Mouse (Mus musculus): ENCODE measurements around the gene Aldh8a1.

The Aldh8a1 gene

GRCm38 (mm10) chr10:21416184-21416583 lies 39.1 kb downstream of the Aldh8a1 start:
- DNase-seq (ENCODE audit: low spot score) = no peak

DNA sequence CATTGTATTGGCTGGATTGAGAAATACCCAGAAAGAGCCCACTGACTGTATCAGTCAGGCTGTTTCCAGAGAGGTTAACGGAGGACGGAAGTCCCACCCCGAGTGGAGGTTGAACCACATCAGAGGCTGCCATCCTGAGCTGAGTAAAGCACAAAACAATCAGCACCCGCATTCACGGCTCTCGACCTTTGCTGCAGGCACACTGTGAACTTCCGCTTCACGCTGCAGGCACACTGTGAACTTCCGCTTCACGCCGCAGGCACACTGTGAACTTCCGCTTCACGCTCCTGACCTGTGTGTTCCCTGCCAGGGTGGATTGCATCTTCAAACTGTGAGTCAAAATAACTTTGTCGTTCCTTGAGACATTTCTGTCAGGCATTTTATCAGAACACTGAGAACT lies 42.1 kb downstream of the Aldh8a1 start:
- peak; percentile 8 for DNase-seq (ENCODE audit: low spot score)

DNA sequence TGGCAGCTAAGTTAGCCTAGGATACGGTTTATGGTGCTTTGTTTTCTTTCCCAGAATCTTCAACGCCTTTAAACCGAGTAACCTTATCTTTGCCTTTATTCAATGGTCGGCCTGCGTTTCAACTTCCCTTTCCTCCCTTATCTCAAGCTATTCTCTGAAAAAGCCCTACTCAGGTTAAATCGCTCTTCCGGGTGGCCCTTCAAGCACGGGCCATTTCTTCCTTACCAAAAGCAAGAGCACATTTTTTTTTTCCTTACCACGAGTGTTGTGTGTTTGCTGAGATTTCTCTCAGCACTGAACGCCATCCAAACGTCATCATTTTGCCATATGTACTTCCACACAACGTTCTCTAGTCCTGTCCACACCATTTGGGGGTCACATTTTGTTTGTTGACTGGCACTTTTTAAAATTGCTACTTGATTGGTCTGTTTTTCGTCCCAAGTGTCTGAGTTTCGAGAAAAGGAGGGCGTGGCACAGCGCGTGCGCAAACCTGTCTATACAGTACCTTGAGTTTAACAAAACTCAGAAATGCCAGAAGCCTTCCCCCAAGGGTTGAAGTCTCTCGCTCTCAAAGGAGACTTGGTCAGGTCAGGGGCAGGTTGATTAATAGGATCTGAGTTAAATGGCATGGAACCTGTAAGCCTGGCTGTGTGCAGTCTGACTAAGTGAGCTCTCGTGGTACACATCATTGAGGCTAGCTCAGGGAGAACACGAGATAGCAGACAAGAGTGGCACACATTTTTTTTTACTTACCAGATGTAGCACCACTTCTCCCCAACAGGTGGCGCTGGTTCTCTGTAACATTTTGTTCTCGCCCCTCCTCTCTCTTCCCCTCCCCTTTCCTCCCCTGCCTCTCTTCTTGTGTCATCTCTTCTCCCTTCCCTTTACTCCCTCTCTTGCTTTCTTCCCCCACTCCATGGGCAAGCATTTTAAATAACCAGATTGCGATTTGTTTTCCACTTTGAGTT lies 43.6 kb downstream of the Aldh8a1 start:
- peak; percentile 42 for DNase-seq (ENCODE audit: low spot score)

DNA sequence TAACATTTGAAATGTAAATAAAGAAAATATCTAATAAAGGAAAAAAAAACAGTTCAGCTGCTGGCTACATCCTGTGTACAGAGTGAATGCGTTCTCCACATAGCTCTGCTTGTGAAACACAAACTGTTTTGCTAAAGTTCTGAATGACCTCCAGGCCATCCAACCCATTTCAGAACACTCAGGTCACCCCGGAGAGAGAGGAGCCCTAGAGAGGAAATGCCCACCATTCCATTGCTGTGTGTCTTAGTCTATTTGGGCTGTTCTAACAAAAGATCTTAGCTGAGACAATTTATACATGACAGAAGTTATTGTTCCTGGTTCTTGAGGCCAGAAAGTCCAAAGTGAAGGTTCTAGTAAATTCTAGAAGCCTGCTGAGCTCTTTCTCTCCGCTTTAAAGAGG lies 49.4 kb downstream of the Aldh8a1 start:
- DNase-seq (ENCODE audit: low spot score) = peak; percentile 10

DNA sequence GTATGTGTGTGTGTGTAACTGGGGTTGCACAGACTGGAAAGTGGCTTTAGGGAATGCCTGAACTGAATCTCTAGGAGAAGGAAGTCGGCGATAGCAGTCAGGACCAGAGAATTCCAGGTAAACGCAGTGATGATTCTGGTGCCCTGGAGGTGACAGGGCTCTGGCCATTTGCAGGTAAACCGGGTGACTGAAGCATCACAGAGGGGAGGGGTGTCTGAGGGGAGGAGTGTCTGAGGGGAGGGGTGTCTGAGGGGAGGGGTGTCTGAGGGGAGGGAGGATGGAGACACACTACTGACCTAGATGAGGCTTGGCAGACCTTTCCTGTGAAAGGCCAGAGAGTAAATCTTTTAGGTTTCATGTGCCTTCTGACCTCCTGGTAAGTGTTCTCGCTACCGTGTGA lies 50.9 kb downstream of the Aldh8a1 start:
- no peak for DNase-seq (ENCODE audit: low spot score)

DNA sequence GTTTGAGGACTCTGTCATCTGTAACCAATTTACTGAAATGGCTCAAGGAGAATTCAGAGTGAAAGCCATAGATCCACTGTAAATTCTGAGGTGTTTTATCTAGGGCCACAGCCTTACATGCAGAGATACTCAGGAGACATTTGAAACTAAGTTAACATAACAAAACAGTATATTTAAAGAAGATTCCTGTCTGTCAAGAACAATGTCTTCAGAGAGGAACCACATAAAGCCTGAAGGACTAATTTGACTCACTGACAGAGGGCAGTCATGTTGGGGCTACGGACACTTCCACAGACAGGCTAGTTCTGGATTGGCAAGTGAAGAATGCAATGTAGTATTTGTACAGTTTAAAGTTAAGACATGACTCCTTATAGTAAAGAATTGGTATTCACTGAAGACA lies 62.2 kb downstream of the Aldh8a1 start:
- DNase-seq (ENCODE audit: low spot score) = no peak

GRCm38 (mm10) chr10:21441020-21441419 lies 63.9 kb downstream of the Aldh8a1 start:
- no peak for DNase-seq (ENCODE audit: low spot score)

DNA sequence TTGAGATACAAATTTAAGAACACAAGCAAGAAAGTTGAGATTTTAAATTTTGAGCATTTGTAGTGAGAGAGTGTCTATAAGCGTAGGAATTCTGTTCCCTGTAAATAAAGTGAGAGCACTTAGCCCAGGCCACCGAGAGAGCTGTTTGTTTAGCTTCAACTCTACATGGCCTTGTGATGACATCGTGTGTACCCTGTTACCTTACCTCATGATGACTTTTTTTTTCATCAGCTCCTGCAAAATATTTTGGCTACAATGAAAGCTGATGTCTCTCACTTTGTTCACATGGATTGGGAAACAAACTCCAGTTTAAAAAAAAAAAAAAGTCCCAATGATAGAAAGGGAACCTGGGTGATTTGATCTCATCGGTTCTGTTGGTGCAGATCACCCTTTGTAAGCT lies 64.6 kb downstream of the Aldh8a1 start:
- DNase-seq (ENCODE audit: low spot score) = no peak

DNA sequence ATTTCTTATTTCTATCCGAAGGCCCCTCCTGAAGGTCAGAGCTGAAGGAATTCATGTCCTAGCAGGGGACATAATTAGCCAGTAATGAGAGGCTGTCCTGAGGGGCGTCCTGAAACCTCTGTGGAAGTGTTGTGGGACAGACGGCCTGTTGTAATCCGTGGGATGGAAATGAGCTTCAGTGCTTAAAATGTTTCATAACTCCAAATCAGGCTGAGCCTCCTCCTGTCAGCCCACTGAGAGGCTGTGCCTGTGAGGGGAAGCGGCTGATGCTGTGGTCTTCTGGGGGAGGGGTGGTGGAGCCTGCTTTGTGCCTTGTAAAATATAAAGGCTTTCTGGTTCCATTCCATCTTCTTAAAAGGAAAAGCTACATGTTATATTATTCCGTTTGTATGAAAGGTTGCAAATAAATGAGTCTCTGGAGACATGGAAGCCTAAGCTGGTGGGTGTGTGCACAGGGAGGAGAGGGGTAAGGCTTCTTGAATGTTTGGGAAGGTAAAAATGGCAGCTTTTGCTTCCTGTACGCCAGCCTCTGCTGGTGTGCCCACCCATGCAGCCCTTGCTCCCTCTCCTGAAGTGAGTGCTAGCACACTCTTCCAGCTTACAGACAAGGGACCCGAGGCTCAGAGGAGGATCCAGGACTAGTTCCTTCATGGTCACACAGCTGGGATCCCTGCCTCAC lies 66.7 kb downstream of the Aldh8a1 start:
- DNase-seq (ENCODE audit: low spot score) = no peak

GRCm38 (mm10) chr10:21444410-21444809 lies 67.3 kb downstream of the Aldh8a1 start:
- DNase-seq (ENCODE audit: low spot score) = no peak

Measured in lung, postnatal 25 days (tissue).